Mouse (Mus musculus) CH12.LX (cell line): ENCODE measurements at regions not wholly inside any gene's neighbourhood (a gene's known extent, or its start where the extent isn't known, plus 50 kb on each side); places are given as distances from the start of the nearest gene placed in this dataset.

Source experiments
- DNase-seq: peaks from one replicate; pipeline ENCODE4 v3.0.0-alpha.2; 2013; ENCODE audit errors: extremely low read depth
- H3K27ac ChIP-seq: 2 replicates; pipeline ENCODE4 v1.5.1; 2012; ENCODE audit warnings: low read depth, mild to moderate bottlenecking, control low read depth, moderate library complexity; ENCODE audit not compliant: insufficient read depth
- H3K27me3 ChIP-seq: replicated peaks from 2 replicates; pipeline ENCODE3; 2012; ENCODE audit warnings: inconsistent platforms
- H3K36me3 ChIP-seq, 2 experiments: replicated peaks in 1 of 2; 2 replicates each; pipeline versions ENCODE3 to v1.6.1; 2012; ENCODE audit warnings: inconsistent platforms in 1 of 2, low read length in 1 of 2, mild to moderate bottlenecking in 1 of 2, mixed read lengths in 1 of 2, moderate library complexity in 1 of 2; ENCODE audit not compliant: control insufficient read depth in 1 of 2, insufficient read depth in 1 of 2
- H3K4me1 ChIP-seq, 2 experiments: 2 replicates each; pipeline ENCODE4 v1.6.1; 2012; ENCODE audit warnings: inconsistent platforms in 1 of 2, moderate library complexity in 1 of 2; ENCODE audit not compliant: insufficient read depth in 2 of 2, control insufficient read depth in 1 of 2
- H3K4me2 ChIP-seq: 2 replicates; pipeline ENCODE4 v1.6.1; 2012; ENCODE audit warnings: low read depth, mild to moderate bottlenecking, control low read depth; ENCODE audit not compliant: poor library complexity, insufficient read depth, severe bottlenecking
- H3K4me3 ChIP-seq, 3 experiments: fragments of 150-350 bp in 1 of 3; sonication (generic) in 1 of 3; replicated peaks in 1 of 3; 2 replicates each; pipeline versions ENCODE3 to v1.5.1; 2011 to 2012; ENCODE audit warnings: low read depth in 2 of 3, low read length in 2 of 3, mild to moderate bottlenecking in 2 of 3, moderate library complexity in 2 of 3, control low read depth in 1 of 3, improper control_type of control experiment in 1 of 3, inconsistent platforms in 1 of 3, mixed read lengths in 1 of 3; ENCODE audit not compliant: poor library complexity in 1 of 3
- H3K79me2 ChIP-seq: replicated peaks from 2 replicates; pipeline ENCODE4 v1.6.1; 2012; ENCODE audit warnings: mild to moderate bottlenecking, moderate library complexity; ENCODE audit not compliant: control insufficient read depth, poor library complexity, insufficient read depth, severe bottlenecking; ENCODE audit errors: extremely low read depth
- H3K9ac ChIP-seq: 2 replicates; pipeline ENCODE4 v1.6.1; 2012; ENCODE audit warnings: low read depth, mild to moderate bottlenecking, control low read depth, moderate library complexity; ENCODE audit not compliant: insufficient read depth
- H3K9me3 ChIP-seq: replicated peaks from 2 replicates; pipeline ENCODE3; 2012; ENCODE audit warnings: low read length, inconsistent platforms, mixed read lengths
- BHLHE40 ChIP-seq: IDR thresholded peaks from 2 replicates; pipeline ENCODE4 v1.6.1; 2011; ENCODE audit warnings: mild to moderate bottlenecking, low read depth, low read length, improper control_type of control experiment
- CHD1 ChIP-seq: IDR thresholded peaks from 2 replicates; pipeline ENCODE4 v1.6.1; 2012; ENCODE audit warnings: low read depth, low read length, improper control_type of control experiment, inconsistent platforms
- CHD2 ChIP-seq: IDR thresholded peaks from 2 replicates; pipeline ENCODE4 v1.6.1; 2011; ENCODE audit warnings: low read length, improper control_type of control experiment
- CTCF ChIP-seq, 2 experiments: IDR thresholded peaks in 1 of 2; conservative IDR thresholded peaks in 1 of 2; 2 replicates each; pipeline ENCODE4 v1.5.1; 2011 to 2012; ENCODE audit warnings: low read depth in 2 of 2, low read length in 2 of 2, improper control_type of control experiment in 1 of 2, inconsistent platforms in 1 of 2, mild to moderate bottlenecking in 1 of 2, moderate library complexity in 1 of 2
- E2F4 ChIP-seq: IDR thresholded peaks from 2 replicates; pipeline ENCODE4 v1.6.1; 2011; ENCODE audit warnings: low read depth, low read length, improper control_type of control experiment; ENCODE audit not compliant: insufficient replicate concordance
- EP300 ChIP-seq: IDR thresholded peaks from 2 replicates; pipeline ENCODE4 v1.6.1; 2011; ENCODE audit warnings: low read length, improper control_type of control experiment
- ETS1 ChIP-seq: conservative IDR thresholded peaks from 2 replicates; pipeline ENCODE4 v1.6.1; 2012; ENCODE audit warnings: low read depth, mild to moderate bottlenecking, inconsistent platforms, low read length, improper control_type of control experiment, moderate library complexity
- GABPA ChIP-seq: IDR thresholded peaks from 2 replicates; pipeline ENCODE4 v1.6.1; 2012; ENCODE audit warnings: low read depth, low read length, improper control_type of control experiment, inconsistent platforms; ENCODE audit not compliant: insufficient replicate concordance
- HCFC1 ChIP-seq: IDR thresholded peaks from 2 replicates; pipeline ENCODE4 v1.6.1; 2012; ENCODE audit warnings: low read depth, mild to moderate bottlenecking, inconsistent platforms, low read length, improper control_type of control experiment
- IRF4 ChIP-seq: IDR thresholded peaks from 2 replicates; pipeline ENCODE4 v1.6.1; 2014; ENCODE audit warnings: low read depth, mild to moderate bottlenecking, inconsistent platforms, low read length, improper control_type of control experiment
- JUND ChIP-seq: conservative IDR thresholded peaks from 2 replicates; pipeline ENCODE4 v1.6.1; 2011; ENCODE audit warnings: low read depth, low read length, improper control_type of control experiment
- KAT2A ChIP-seq: IDR thresholded peaks from 2 replicates; pipeline ENCODE4 v1.6.1; 2012; ENCODE audit warnings: low read length, improper control_type of control experiment, inconsistent platforms; ENCODE audit not compliant: insufficient replicate concordance
- MAFK ChIP-seq: IDR thresholded peaks from 2 replicates; pipeline ENCODE4 v1.6.1; 2011; ENCODE audit warnings: low read length, improper control_type of control experiment; ENCODE audit not compliant: insufficient replicate concordance
- MAX ChIP-seq: IDR thresholded peaks from 2 replicates; pipeline ENCODE4 v1.6.1; 2011; ENCODE audit warnings: low read length, improper control_type of control experiment
- MAZ ChIP-seq: IDR thresholded peaks from 2 replicates; pipeline ENCODE4 v1.6.1; 2012; ENCODE audit warnings: low read depth, mild to moderate bottlenecking, inconsistent platforms, low read length, improper control_type of control experiment, moderate library complexity
- MEF2A ChIP-seq: IDR thresholded peaks from 2 replicates; pipeline ENCODE4 v1.6.1; 2014; ENCODE audit warnings: low read depth, mild to moderate bottlenecking, inconsistent platforms, low read length, improper control_type of control experiment, borderline replicate concordance
- NELFE ChIP-seq: IDR thresholded peaks from 2 replicates; pipeline ENCODE4 v1.6.1; 2011; ENCODE audit warnings: low read depth, low read length, improper control_type of control experiment
- NRF1 ChIP-seq: IDR thresholded peaks from 2 replicates; pipeline ENCODE4 v1.6.1; 2014; ENCODE audit warnings: low read depth, mild to moderate bottlenecking, inconsistent platforms, low read length, improper control_type of control experiment, moderate library complexity
- POLR2AphosphoS2 ChIP-seq: IDR thresholded peaks from 2 replicates; pipeline ENCODE4 v1.6.1; 2011; ENCODE audit warnings: low read depth, low read length, improper control_type of control experiment
- RAD21 ChIP-seq: IDR thresholded peaks from 2 replicates; pipeline ENCODE4 v1.6.1; 2011; ENCODE audit warnings: low read depth, mild to moderate bottlenecking, low read length, improper control_type of control experiment, moderate library complexity
- SIN3A ChIP-seq: IDR thresholded peaks from 2 replicates; pipeline ENCODE4 v1.6.1; 2012; ENCODE audit warnings: low read length, improper control_type of control experiment, inconsistent platforms
- SMC3 ChIP-seq: IDR thresholded peaks from 2 replicates; pipeline ENCODE4 v1.6.1; 2011; ENCODE audit warnings: low read depth, low read length, improper control_type of control experiment
- TBP ChIP-seq: conservative IDR thresholded peaks from 2 replicates; pipeline ENCODE4 v1.6.1; 2011; ENCODE audit warnings: low read depth, low read length, improper control_type of control experiment
- TCF12 ChIP-seq: IDR thresholded peaks from 2 replicates; pipeline ENCODE4 v1.6.1; 2014; ENCODE audit warnings: low read depth, mild to moderate bottlenecking, inconsistent platforms, low read length, improper control_type of control experiment
- UBTF ChIP-seq: IDR thresholded peaks from 2 replicates; pipeline ENCODE4 v1.6.1; 2012; ENCODE audit warnings: low read depth, mild to moderate bottlenecking, inconsistent platforms, low read length, improper control_type of control experiment, moderate library complexity
- USF1 ChIP-seq: IDR thresholded peaks from 2 replicates; pipeline ENCODE4 v1.6.1; 2014; ENCODE audit warnings: low read depth, mild to moderate bottlenecking, inconsistent platforms, low read length, improper control_type of control experiment
- USF2 ChIP-seq: conservative IDR thresholded peaks from 2 replicates; pipeline ENCODE4 v1.6.1; 2011; ENCODE audit warnings: low read depth, low read length, improper control_type of control experiment
- ZC3H11A ChIP-seq: IDR thresholded peaks from 2 replicates; pipeline ENCODE4 v1.6.1; 2012; ENCODE audit warnings: low read depth, mild to moderate bottlenecking, inconsistent platforms, low read length, improper control_type of control experiment
- ZKSCAN1 ChIP-seq: IDR thresholded peaks from 2 replicates; pipeline ENCODE4 v1.6.1; 2012; ENCODE audit warnings: low read depth, inconsistent platforms, low read length, improper control_type of control experiment, borderline replicate concordance
- ZMIZ1 ChIP-seq: IDR thresholded peaks from 2 replicates; pipeline ENCODE4 v1.6.1; 2012; ENCODE audit warnings: low read depth, mild to moderate bottlenecking, inconsistent platforms, low read length, improper control_type of control experiment
- ZNF384 ChIP-seq: IDR thresholded peaks from 2 replicates; pipeline ENCODE4 v1.6.1; 2012; ENCODE audit warnings: low read depth, low read length, improper control_type of control experiment, inconsistent platforms
- dilution Hi-C: fragments of 300-500 bp; cut with MboI; formaldehyde crosslinking; loops from 2 replicates; pipeline ENCODE4 v1.14.3; 2020; ENCODE audit warnings: low sequenced_read_pairs; ENCODE audit not compliant: extremely low pct_unique_long_range_greater_than_20kb, extremely low pct_ligation_motif_present
- in situ Hi-C: fragments of 300-500 bp; cut with MboI; formaldehyde crosslinking; loops from 3 replicates; pipeline ENCODE4 v1.14.3; 2019; ENCODE audit warnings: low sequenced_read_pairs, low pct_ligation_motif_present, low pct_unique_long_range_greater_than_20kb, mixed read lengths

DNA sequence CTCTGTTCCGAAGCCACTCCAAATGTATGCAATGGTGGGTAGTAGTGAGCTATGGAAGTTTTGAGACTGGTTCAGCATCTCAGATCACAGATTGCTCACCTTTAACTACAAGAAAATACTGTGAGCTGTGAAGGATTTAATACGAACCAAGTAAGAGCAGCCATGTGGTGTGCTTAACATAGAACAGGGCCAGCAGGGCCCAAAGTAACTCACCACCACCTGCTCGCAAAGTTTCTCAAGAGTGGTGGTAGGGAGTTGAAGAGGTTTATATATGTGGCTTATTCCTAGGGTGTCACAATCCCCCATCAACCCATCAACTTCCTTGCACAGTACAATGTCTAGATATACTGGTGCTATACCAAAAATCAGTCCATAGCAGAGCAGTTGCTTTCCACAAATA is 573.4 kb downstream of the Pdcd6ip start:
- H3K9ac ChIP-seq, result no peak overlapping the region
- dilution Hi-C loops, result no loop called here
- H3K9me3 ChIP-seq, result peaks cover 56% of the 10 kb centered on the region
- H3K4me3 ChIP-seq, result no peak overlapping the region
- H3K27ac ChIP-seq, result no peak overlapping the region
- in situ Hi-C loops, result no loop called here
- no peaks in the 10 kb centered on the region for H3K36me3 ChIP-seq
- no peak overlapping the region for H3K4me2 ChIP-seq
- no peaks in the 10 kb centered on the region for H3K27me3 ChIP-seq
- TF ChIP-seq USF2, result no peak
- TF ChIP-seq RAD21, result no peak
- no peak for TF ChIP-seq MAX
- no peak for TF ChIP-seq SIN3A
- TF ChIP-seq POLR2AphosphoS2, result no peak
- no peak for TF ChIP-seq JUND
- no peak for TF ChIP-seq ZC3H11A
- no peak for TF ChIP-seq HCFC1
- TF ChIP-seq USF1, result no peak
- no peak for TF ChIP-seq IRF4
- TF ChIP-seq CHD1, result no peak
- no peak for TF ChIP-seq E2F4
- no peak for TF ChIP-seq ZKSCAN1
- TF ChIP-seq TBP, result no peak
- no peak for TF ChIP-seq NRF1
- no peaks in the 10 kb centered on the region for H3K4me1 ChIP-seq
- H3K79me2 ChIP-seq, result no peaks in the 10 kb centered on the region
- DNase-seq, result no peak

DNA sequence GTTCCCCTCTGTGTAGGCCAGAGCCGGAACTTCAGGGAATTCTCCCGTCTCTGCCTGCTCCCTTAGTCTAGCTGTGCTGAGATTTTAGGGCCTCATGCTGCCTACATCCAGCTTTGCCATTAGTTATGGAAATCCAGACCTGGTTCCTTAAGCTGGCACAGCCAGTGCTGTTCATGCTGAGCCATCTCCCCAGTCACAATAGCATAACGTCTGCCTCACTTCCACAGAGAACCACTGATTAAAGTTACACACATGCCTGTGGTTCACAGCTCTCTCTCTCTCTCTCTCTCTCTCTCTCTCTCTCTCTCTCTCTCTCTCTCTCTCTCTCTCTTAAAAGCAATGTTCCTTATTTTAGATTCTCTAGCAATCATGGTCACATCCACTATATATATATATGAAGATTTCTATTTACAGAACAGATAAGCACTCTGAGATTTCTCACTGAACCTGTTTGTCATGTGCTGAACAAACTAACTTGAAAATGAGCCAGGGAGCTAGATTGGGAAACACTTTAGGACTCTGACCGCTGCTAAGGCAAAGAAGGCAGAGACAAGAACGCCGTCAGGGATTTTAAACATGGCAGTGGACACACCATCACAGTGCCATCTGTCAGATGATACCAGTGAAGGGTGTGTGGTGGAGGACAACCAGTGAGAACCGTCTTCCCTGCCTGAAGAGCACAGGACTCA is 584.9 kb downstream of the Pdcd6ip start:
- dilution Hi-C loops (no loop called here), in situ Hi-C loops (no loop called here)
- H3K9me3 ChIP-seq, result peaks cover 70% of the 10 kb centered on the region
- no peak overlapping the region for H3K4me2 ChIP-seq
- H3K79me2 ChIP-seq, result no peaks in the 10 kb centered on the region
- TF ChIP-seq KAT2A, result no peak
- no peak for TF ChIP-seq MAZ
- TF ChIP-seq BHLHE40, result no peak
- TF ChIP-seq CHD2, result no peak
- no peak for TF ChIP-seq SMC3
- TF ChIP-seq TBP, result no peak
- TF ChIP-seq EP300, result no peak
- no peak for TF ChIP-seq ZNF384
- no peak for TF ChIP-seq MAFK
- TF ChIP-seq ETS1, result no peak
- TF ChIP-seq CHD1, result no peak
- no peak for TF ChIP-seq TCF12
- no peak for TF ChIP-seq ZC3H11A
- no peak for TF ChIP-seq UBTF
- no peak for TF ChIP-seq CTCF (conservative IDR thresholded peaks at IDR 0.05 in 1 of 2, IDR thresholded peaks at IDR 0.05 in 1 of 2; ENCODE audit: low read depth in 2 of 2, low read length in 2 of 2)
- TF ChIP-seq ZMIZ1, result no peak
- no peak for TF ChIP-seq SIN3A
- no peak for TF ChIP-seq GABPA
- TF ChIP-seq MEF2A, result no peak
- TF ChIP-seq NELFE, result no peak
- no peak overlapping the region for H3K27ac ChIP-seq
- no peak overlapping the region for H3K9ac ChIP-seq
- H3K36me3 ChIP-seq, result no peaks in the 10 kb centered on the region
- no peaks in the 10 kb centered on the region for H3K4me1 ChIP-seq
- H3K4me3 ChIP-seq, result no peak overlapping the region
- H3K27me3 ChIP-seq, result no peaks in the 10 kb centered on the region
- DNase-seq, result no peak
